Mouse (Mus musculus) ES-CJ7 (cell line): ENCODE data around the gene Zmym3.

Experiments
- DNase-seq: peaks from one replicate; pipeline ENCODE4 v3.0.0; 2011; ENCODE audit warnings: low read depth, low spot score

Gene Zmym3

DNA sequence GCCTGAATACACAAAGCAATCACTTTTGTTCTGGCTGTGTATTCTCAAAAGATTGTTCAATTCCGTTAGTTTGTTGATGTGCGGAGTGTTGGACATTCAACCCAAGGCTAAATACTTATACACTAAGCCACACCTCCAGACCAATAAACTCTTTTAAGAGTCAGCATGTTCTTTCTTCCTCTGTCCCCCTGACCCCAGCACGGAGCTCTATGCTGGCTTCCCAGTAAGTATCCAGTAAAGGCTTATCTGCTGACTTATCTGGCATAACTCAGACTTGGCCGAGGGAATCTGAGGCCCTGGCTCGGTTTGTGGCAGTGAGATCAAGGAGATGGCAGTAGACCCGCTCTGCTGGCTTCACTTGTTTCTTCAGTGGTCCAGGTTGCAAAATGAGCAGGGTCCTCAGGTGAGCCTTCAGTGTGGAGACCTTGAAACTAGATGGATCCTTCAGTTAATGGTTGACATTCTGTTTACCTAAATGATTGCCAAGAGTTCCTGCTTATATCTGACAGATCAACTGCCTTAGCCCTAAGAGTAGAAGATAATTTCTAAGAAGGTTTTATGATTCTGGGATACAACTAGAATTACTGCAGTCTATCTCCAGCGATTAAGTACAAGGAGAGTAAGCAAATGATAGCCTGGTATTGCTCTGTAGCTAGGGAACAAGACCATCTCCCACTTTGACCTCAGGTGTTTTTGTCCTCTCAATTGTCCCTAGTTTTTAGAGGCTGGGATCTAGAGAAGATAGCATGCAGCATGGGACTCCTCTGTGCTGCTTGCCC is 44.3 kb downstream of the Zmym3 start, which contains the start of gene Gjb1:
TSS of gene Gjb1 (plus strand) at position 189 of the 779 bp plus-strand sequence.
- DNase-seq = no peak

DNA sequence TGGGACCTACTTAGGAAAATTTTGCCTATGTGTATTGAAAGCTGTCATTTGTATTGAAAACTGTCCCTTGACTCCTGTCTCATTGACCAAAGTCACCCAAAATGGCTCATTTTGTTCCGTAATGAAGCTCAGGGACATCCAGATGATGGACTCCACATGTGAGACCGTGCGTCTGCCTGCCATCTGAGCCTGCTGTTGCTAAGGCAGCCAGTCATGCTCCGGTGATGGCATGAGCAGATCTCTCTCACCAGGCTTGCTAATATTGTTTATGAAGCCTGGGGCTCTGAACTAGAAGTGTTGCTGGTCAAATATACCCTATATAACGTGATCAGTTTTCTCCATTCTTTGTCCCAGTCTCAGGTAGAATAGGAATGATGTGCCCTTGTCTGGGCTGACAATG is 47.7 kb downstream of the Zmym3 start:
- no peak for DNase-seq

DNA sequence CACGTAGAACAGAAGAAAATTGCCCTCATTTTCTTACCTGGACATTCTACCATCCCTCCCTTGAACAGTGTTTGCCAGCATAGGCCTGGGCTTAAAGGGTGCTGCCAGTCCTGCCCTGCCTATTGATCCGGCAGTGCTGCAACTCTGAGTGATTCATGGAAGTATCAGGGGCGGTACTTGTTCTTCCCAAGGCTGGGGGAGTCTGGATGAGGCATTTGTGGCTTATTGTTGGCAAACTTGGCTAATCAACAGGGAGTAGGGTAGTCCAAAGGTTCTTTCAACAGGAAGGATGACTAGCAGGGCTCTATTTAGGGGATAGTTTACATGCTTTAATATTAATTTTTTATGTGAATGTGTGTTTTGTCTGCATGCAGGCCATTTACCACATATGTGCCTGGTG is 50.1 kb downstream of the Zmym3 start:
- DNase-seq = no peak

DNA sequence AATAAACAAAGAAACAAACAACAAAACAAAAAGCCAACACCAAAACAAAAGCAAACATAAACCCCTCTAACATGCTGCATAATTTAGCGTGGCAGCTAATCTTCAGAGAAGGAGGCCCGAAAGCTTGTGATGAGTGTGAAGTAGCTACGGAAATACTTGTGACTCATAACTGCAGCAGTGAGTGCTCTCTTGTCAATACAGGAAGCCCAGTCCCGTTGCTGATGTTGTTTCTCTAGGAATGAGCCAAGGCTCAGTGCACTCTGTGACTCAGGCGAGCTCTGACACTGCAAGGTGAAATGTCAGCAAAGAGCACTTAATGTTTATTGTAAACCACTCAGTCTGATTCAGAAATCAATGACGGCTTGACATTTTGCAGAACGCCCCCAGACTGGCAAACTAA is 51.6 kb downstream of the Zmym3 start:
- no peak for DNase-seq

DNA sequence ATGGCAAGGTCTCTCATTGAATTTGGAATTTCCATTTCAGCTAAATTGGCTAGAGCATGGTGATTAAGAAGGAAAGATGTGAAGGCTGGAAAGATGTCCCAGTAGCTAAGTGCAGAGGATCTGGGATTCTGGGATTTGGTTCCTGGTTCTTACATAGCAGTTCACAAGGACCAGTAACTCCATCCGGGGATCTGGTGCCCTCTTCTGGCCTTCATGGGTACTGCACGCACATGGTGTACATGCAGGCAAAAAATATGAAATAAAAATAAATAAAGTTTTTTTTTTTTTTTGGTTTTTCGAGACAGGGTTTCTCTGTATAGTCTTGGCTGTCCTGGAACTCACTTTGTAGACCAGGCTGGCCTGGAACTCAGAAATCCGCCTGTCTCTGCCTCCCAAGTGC is 61.7 kb downstream of the Zmym3 start:
- peak; percentile 43 for DNase-seq
